Mouse (Mus musculus): ENCODE measurements at regions not wholly inside any gene's neighbourhood (a gene's known extent, or its start where the extent isn't known, plus 50 kb on each side); places are given as distances from the start of the nearest gene placed in this dataset.
A peak's percentile ranks its signal among the peaks of the same experiment; 100 is the strongest.

GRCm38 (mm10) chr6:60217840-60218239 is 611.8 kb downstream of the Snca start:
- DNase-seq (ENCODE audit: low spot score) (no peak), ATAC-seq (no peak)
- TF ChIP-seq EP300 (IDR thresholded peaks at IDR 0.05) (no peak), CTCF (IDR thresholded peaks at IDR 0.05) (no peak)
- Histone ChIP-seq H3K36me3 (ENCODE audit: insufficient read depth, low read length) (no peaks in the 10 kb centered on the region), H3K4me2 (replicated peaks; ENCODE audit: low read depth, low read length) (no peak overlapping the region), H3K27me3 (replicated peaks; ENCODE audit: insufficient read depth, low read length) (no peaks in the 10 kb centered on the region), H3K9me3 (ENCODE audit: low read length) (no peaks in the 10 kb centered on the region), H3K9ac (replicated peaks; ENCODE audit: low read depth) (no peak overlapping the region), H3K4me1 (ENCODE audit: insufficient read depth, low read depth, low read length) (no peaks in the 10 kb centered on the region), H3K4me3 (ENCODE audit: low read depth, low read length) (no peak overlapping the region), H3K27ac (ENCODE audit: low read length) (no peak overlapping the region)

DNA sequence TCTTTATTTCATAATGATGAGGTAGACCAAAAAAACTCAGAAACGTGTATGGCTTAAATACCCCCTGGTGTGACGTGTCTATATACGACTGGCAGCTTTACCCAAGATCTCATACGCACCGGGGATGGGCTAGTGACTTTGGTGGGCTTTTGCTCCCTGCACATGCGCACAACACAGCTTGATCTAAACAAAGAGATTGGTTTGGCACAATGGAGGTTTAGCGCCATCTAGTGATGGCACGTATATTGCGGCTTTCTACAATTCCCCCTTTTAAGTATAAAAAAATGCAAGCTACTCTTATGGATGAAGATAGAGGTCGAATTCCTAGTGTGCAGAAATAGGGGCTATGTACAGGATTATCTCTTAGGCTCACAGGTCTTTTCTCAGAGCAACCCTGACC is 628.1 kb downstream of the Snca start:
- WGBS, result 73% methylated on average over 10 of the region's 10 CpGs
- no peaks in the 10 kb centered on the region for H3K9me3 ChIP-seq (ENCODE audit: low read length)
- ATAC-seq (no peak), DNase-seq (ENCODE audit: low spot score) (no peak)
- H3K36me3 ChIP-seq (ENCODE audit: insufficient read depth, low read length), result no peaks in the 10 kb centered on the region
- no peak overlapping the region for H3K27ac ChIP-seq (ENCODE audit: low read length)
- no peak overlapping the region for H3K9ac ChIP-seq (replicated peaks; ENCODE audit: low read depth)
- no peaks in the 10 kb centered on the region for H3K27me3 ChIP-seq (replicated peaks; ENCODE audit: insufficient read depth, low read length)
- no peak overlapping the region for H3K4me2 ChIP-seq (replicated peaks; ENCODE audit: low read depth, low read length)
- H3K4me3 ChIP-seq (ENCODE audit: low read depth, low read length), result no peak overlapping the region
- TF ChIP-seq EP300 (IDR thresholded peaks at IDR 0.05) (no peak), CTCF (IDR thresholded peaks at IDR 0.05) (peak; percentile 25)
- H3K4me1 ChIP-seq (ENCODE audit: insufficient read depth, low read depth, low read length), result no peaks in the 10 kb centered on the region
